In the genomic region with DNA sequence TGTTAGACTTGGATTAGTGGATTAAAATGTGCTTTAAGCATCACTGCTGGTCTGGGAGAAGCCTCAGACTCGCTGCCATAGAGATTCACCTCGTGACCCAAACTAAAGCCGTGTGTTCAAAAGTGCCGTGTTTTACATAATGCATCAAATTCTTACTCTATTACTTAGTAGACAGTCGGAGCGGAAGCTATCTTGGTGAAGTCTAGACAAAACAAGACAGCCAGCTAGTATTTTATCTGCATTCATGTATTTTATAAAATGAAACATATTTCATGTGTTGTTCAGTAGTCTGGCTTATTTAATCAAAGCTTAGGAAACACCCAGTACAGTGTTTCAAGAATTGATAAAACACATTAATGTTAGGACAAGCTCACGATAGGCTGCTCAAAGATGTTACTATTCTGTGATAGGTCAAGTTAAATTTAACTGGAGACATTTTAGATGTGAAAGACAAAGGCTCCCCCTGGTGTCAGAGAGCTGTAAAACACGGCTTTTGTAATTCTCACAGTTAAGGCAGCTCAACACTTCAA, we compare ENCODE assay signal across 8 mouse cellular contexts. TPM values are rescaled to one million over a fixed set of nuclear protein-coding genes. Genes with fewer than 3 reads are reported as not detected.
DNase-seq lines count a peak whose midpoint lies in the region; ATAC-seq and TF ChIP-seq lines count a peak whose summit lies in the region.

Gene Mttp, minus strand, starts transcription at position 327 of the 530 bp plus-strand sequence.

- H3K27me3 ChIP-seq in forebrain, embryonic 10.5 days (ENCODE audit: poor library complexity, severe bottlenecking) = no peaks in the 10 kb centered on the region
- no peaks in the 10 kb centered on the region for H3K27me3 ChIP-seq in liver, embryonic 15.5 days
- no peaks in the 10 kb centered on the region for H3K27me3 ChIP-seq in neural tube, embryonic 12.5 days (replicated peaks)
- no peaks in the 10 kb centered on the region for H3K27me3 ChIP-seq in stomach, postnatal 0 days (ENCODE audit: control insufficient read depth, insufficient read depth, low read length)

- intact Hi-C loops in heart, postnatal 10 days (cut with DNase I) = loop anchor here (1.0 to 5.0 kb wide), 4 partner anchors 153 to 366 kb away; partner anchors contain the start of gene Lamtor3

- in situ Hi-C loops in ES-E14 (cut with MboI; ENCODE audit: low sequenced_read_pairs in 2 of 2, unreplicated experiment in 2 of 2) = loop anchor here (10.0 to 25.0 kb wide), 2 partner anchors 357 to 370 kb away; no protein-coding TSS in a partner anchor

- peaks cover 5% of the 10 kb centered on the region; the same call in 1 of the 2 replicates for H3K36me3 ChIP-seq in ES-E14 (ENCODE audit: control insufficient read depth, insufficient read depth, low read length, poor library complexity, severe bottlenecking)
- H3K36me3 ChIP-seq in forebrain, embryonic 10.5 days (replicated peaks) = peaks cover 18% of the 10 kb centered on the region
- H3K36me3 ChIP-seq in liver, embryonic 15.5 days (replicated peaks) = peaks cover 12% of the 10 kb centered on the region; the same call in 1 of the 2 replicates
- H3K36me3 ChIP-seq in neural tube, embryonic 12.5 days = peaks cover 10% of the 10 kb centered on the region
- 0 out of 2 replicates have a peak, but pooled peaks cover 3% of the 10 kb centered on the region for H3K36me3 ChIP-seq in stomach, postnatal 0 days (ENCODE audit: control insufficient read depth, insufficient read depth, low read length)

- ATAC-seq in liver, embryonic 15.5 days (ENCODE audit: insufficient read depth) = peak; percentile 7; the same call in 1 of the 2 replicates
- ATAC-seq in neural tube, embryonic 12.5 days (ENCODE audit: low FRiP score, low read depth) = no peak
- ATAC-seq in stomach, postnatal 0 days (ENCODE audit: low FRiP score, low TSS enrichment) = no peak

- no peak for TF ChIP-seq EP300 in stomach, postnatal 0 days (optimal IDR thresholded peaks at IDR 0.05)

- peak within 1 kb of the TSS; percentile 91 for H3K4me2 ChIP-seq in liver, embryonic 15.5 days
- peak within 1 kb of the TSS; percentile 71 for H3K4me2 ChIP-seq in neural tube, embryonic 12.5 days (replicated peaks)
- H3K4me2 ChIP-seq in stomach, postnatal 0 days (replicated peaks; ENCODE audit: low read depth) = peak within 1 kb of the TSS; percentile 53

- H3K9me3 ChIP-seq in ES-E14 (ENCODE audit: control insufficient read depth, insufficient read depth, low read depth, low read length) = no peaks in the 10 kb centered on the region
- H3K9me3 ChIP-seq in forebrain, embryonic 10.5 days = no peaks in the 10 kb centered on the region
- H3K9me3 ChIP-seq in liver, embryonic 15.5 days (replicated peaks) = no peaks in the 10 kb centered on the region
- H3K9me3 ChIP-seq in neural tube, embryonic 12.5 days = no peaks in the 10 kb centered on the region
- H3K9me3 ChIP-seq in stomach, postnatal 0 days (ENCODE audit: control insufficient read depth, low read length) = no peaks in the 10 kb centered on the region

- peaks cover 0 to 2% of the 10 kb centered on the region in 2 experiments; a peak in 1 of 4 replicates for H3K4me1 ChIP-seq in ES-E14 (ENCODE audit: control insufficient read depth in 2 of 2, insufficient read depth in 2 of 2, low read length in 2 of 2, poor library complexity in 1 of 2)
- H3K4me1 ChIP-seq in forebrain, embryonic 10.5 days = peaks cover 7% of the 10 kb centered on the region
- peaks cover 6% of the 10 kb centered on the region for H3K4me1 ChIP-seq in liver, embryonic 15.5 days (replicated peaks)
- H3K4me1 ChIP-seq in neural tube, embryonic 12.5 days = peaks cover 3% of the 10 kb centered on the region; the same call in 1 of the 2 replicates
- no peaks in the 10 kb centered on the region for H3K4me1 ChIP-seq in stomach, postnatal 0 days (replicated peaks; ENCODE audit: control insufficient read depth, insufficient read depth)

- TF ChIP-seq CTCF in stomach, postnatal 0 days (IDR thresholded peaks at IDR 0.05; ENCODE audit: low read depth) = peak; percentile 86

- H3K9ac ChIP-seq in ES-E14 (ENCODE audit: insufficient read depth, low read depth, low read length, poor library complexity, severe bottlenecking) = peak within 1 kb of the TSS; percentile 99
- peak within 1 kb of the TSS; percentile 77 for H3K9ac ChIP-seq in liver, embryonic 15.5 days
- peak within 1 kb of the TSS; percentile 66 for H3K9ac ChIP-seq in neural tube, embryonic 12.5 days
- H3K9ac ChIP-seq in stomach, postnatal 0 days (ENCODE audit: low read length) = peak within 1 kb of the TSS; percentile 66

- WGBS in forebrain, embryonic 10.5 days = 5% methylated on average over 8 of the region's 8 CpGs
- WGBS in liver, embryonic 15.5 days (ENCODE audit: insufficient replicate concordance) = 2% methylated on average over 8 of the region's 8 CpGs
- WGBS in neural tube, embryonic 12.5 days = 6% methylated on average over 8 of the region's 8 CpGs
- WGBS in stomach, postnatal 0 days = under 1% methylated on average over 8 of the region's 8 CpGs

- peak within 1 kb of the TSS; percentile 95 to 99 for H3K4me3 ChIP-seq in ES-E14 (ENCODE audit: insufficient read depth in 1 of 2, low read depth in 1 of 2, low read length in 2 of 2, poor library complexity in 1 of 2, severe bottlenecking in 1 of 2)
- peak within 1 kb of the TSS; percentile 73 for H3K4me3 ChIP-seq in forebrain, embryonic 10.5 days
- peak within 1 kb of the TSS; percentile 88 for H3K4me3 ChIP-seq in liver, embryonic 15.5 days (replicated peaks)
- H3K4me3 ChIP-seq in neural tube, embryonic 12.5 days = peak within 1 kb of the TSS; percentile 61
- H3K4me3 ChIP-seq in stomach, postnatal 0 days (ENCODE audit: low read depth, low read length) = peak within 1 kb of the TSS; percentile 47

- peak; percentile 70 for DNase-seq in ES-E14 (ENCODE audit: low read depth, low spot score)
- DNase-seq in c-Kit-positive CD71-positive TER-119-negative erythroid progenitor cells, embryonic 14.5 days (ENCODE audit: low read depth) = peak; percentile 91
- DNase-seq in forebrain, embryonic 10.5 days (ENCODE audit: extremely low spot score, low spot score) = peak; percentile 28
- peak; percentile 88 to 90 for DNase-seq in heart, postnatal 10 days
- peak; percentile 80 to 86 for DNase-seq in kidney, postnatal 4 days
- DNase-seq in stomach, postnatal 0 days (ENCODE audit: low spot score) = peak; percentile 68

- peak within 1 kb of the TSS; percentile 100 for H3K27ac ChIP-seq in ES-E14 (ENCODE audit: insufficient read depth, low read depth, low read length, poor library complexity, severe bottlenecking)
- H3K27ac ChIP-seq in forebrain, embryonic 10.5 days = peak within 1 kb of the TSS; percentile 98
- peak within 1 kb of the TSS; percentile 99 for H3K27ac ChIP-seq in liver, embryonic 15.5 days (replicated peaks)
- H3K27ac ChIP-seq in neural tube, embryonic 12.5 days = peak within 1 kb of the TSS; percentile 93
- peak within 1 kb of the TSS; percentile 98 for H3K27ac ChIP-seq in stomach, postnatal 0 days (replicated peaks)

TF ChIP-seq in ES-E14, 5 proteins besides CTCF, POLR2A, EP300 and RAD21:
- TF ChIP-seq ZNF384 (IDR thresholded peaks at IDR 0.05; ENCODE audit: low read depth, low read length) (no peak), CHD2 (IDR thresholded peaks at IDR 0.05; ENCODE audit: low read depth, low read length) (no peak), ZC3H11A (IDR thresholded peaks at IDR 0.05; ENCODE audit: borderline replicate concordance, low read depth, low read length) (peak; percentile 64), HCFC1 (IDR thresholded peaks at IDR 0.05; ENCODE audit: borderline replicate concordance, insufficient read depth, low read length) (0 out of 2 replicates have a peak, but pooled peaks have one; percentile 23), MAFK (IDR thresholded peaks at IDR 0.05; ENCODE audit: insufficient read depth, low read depth, low read length) (no peak)
TF ChIP-seq in ES-E14: peak in this region for 2.

RNA-seq across cellular contexts. Expression of gene Mttp, which starts in this region (rescaled TPM):
- 10.3 and 10.8 TPM in 2 replicates for total RNA-seq in ES-E14 (2012; rRNA removed)
- 11.1 and 11.4 TPM in 2 replicates for polyA plus RNA-seq in forebrain, embryonic 10.5 days (2016; fragmentation: Nextera tagmentation; extraction: Ambion mirVana)
- 1 to 10 TPM; 8.4 to 9.0 TPM for total RNA-seq in heart, postnatal 10 days (2021)
- polyA plus RNA-seq in liver, embryonic 15.5 days (2015; fragmentation: Nextera tagmentation; extraction: Ambion mirVana) = 35.6 and 38.2 TPM in 2 replicates
- polyA plus RNA-seq in neural tube, embryonic 12.5 days (2016; fragmentation: Nextera tagmentation; extraction: Ambion mirVana) = 10.2 and 10.9 TPM in 2 replicates
- 14.1 TPM in 2 replicates for polyA plus RNA-seq in stomach, postnatal 0 days (2015; fragmentation: Nextera tagmentation; extraction: Ambion mirVana)

Comparison
In these comparisons a context has a peak if more than half of its experiments do, and no peak if none do; other contexts are left out.
1. DNase-seq: peak in every context shown above with its lines; median percentile 91 in c-Kit-positive CD71-positive TER-119-negative erythroid progenitor cells, embryonic 14.5 days; 89 in heart, postnatal 10 days; 83 in kidney, postnatal 4 days; 70 in ES-E14; 68 in stomach, postnatal 0 days; 28 in forebrain, embryonic 10.5 days.
2. H3K4me3 ChIP-seq: peak in every context shown above with its lines; median percentile 97 in ES-E14; 88 in liver, embryonic 15.5 days; 73 in forebrain, embryonic 10.5 days; 61 in neural tube, embryonic 12.5 days; 47 in stomach, postnatal 0 days.